Mouse (Mus musculus) bone marrow, adult 2 months (tissue): ENCODE data around the gene Olfr1425. TPM values are rescaled to one million over a fixed set of nuclear protein-coding genes. Genes with fewer than 3 reads are reported as not detected.

ENCODE experiments used
- H3K27ac ChIP-seq: fragments of 200-500 bp; 2 replicates; pipeline ENCODE4 v1.5.1; 2012; ENCODE audit warnings: low read depth, mild to moderate bottlenecking, control low read depth, inconsistent platforms, low read length; ENCODE audit not compliant: control insufficient read depth, poor library complexity, insufficient read depth
- H3K4me1 ChIP-seq: fragments of 200-500 bp; 2 replicates; pipeline ENCODE4 v1.6.1; 2011; ENCODE audit warnings: low read length; ENCODE audit not compliant: control insufficient read depth, insufficient read depth
- H3K4me3 ChIP-seq: fragments of 200-500 bp; replicated peaks from 2 replicates; pipeline ENCODE3; 2011; ENCODE audit warnings: mild to moderate bottlenecking, low read depth, low read length, control low read depth; ENCODE audit not compliant: control insufficient read depth
- CTCF ChIP-seq: fragments of 200-500 bp; IDR thresholded peaks from 2 replicates; pipeline ENCODE4 v1.5.1; 2011; ENCODE audit warnings: low read length, control low read depth; ENCODE audit not compliant: control insufficient read depth, insufficient read depth
- POLR2A ChIP-seq: fragments of 200-500 bp; IDR thresholded peaks from 2 replicates; pipeline ENCODE4 v1.6.1; 2011; ENCODE audit warnings: low read depth, mild to moderate bottlenecking, control low read depth, low read length, borderline replicate concordance; ENCODE audit not compliant: control insufficient read depth
- WGBS: fragments of 180-500 bp; shearing (Covaris S2); methylation state at CpG from one replicate; pipeline ENCODE4 v1.1.7; 2018; 5-methylcytosine and 5-hydroxymethylcytosine counted together
- polyA plus RNA-seq: library from polyadenylated mRNA; stranded (reverse); fragments of >200 nt; gene quantifications from 2 replicates; pipeline ENCODE4 v1.2.4, GENCODE M21; 2011; ENCODE audit warnings: low replicate concordance; ENCODE audit not compliant: missing spikeins, insufficient read depth, insufficient read length

Gene Olfr1425
- polyA plus RNA-seq, 1 experiment, result not detected

DNA sequence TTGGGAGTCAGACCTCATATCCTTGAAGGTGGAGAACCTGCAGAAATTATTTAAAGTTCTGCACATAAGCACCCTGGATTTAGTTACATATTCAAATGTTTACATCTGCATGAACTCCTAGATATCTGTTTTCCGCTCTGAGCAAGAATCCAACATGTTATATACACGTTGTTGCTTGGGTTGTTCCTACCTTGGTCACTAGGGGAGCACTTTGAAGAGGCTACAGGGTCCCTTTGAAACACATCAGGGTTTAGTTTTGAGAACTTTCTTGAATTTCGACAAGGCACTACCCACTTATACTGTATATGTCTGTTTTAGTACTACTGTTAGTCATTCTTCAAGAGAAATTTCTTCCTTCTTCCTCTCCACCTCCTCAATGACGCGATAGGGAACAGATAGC is 34.4 kb downstream of the Olfr1425 start:
- WGBS, result 82% methylated on average over 5 of the region's 5 CpGs
- no peak overlapping the region for H3K4me3 ChIP-seq
- no peaks in the 10 kb centered on the region for H3K4me1 ChIP-seq
- no peak for TF ChIP-seq POLR2A
- no peak for TF ChIP-seq CTCF
- no peak overlapping the region for H3K27ac ChIP-seq

GRCm38 (mm10) chr19:12041217-12041616 is 36.3 kb downstream of the Olfr1425 start, which contains the start of gene Olfr1423:
Gene Olfr1423 (minus strand): TSS chr19:12041317.
- Histone ChIP-seq H3K27ac (no peak within 1 kb of the TSS), H3K4me3 (no peak within 1 kb of the TSS), H3K4me1 (no peaks in the 10 kb centered on the region)
- no peak for TF ChIP-seq POLR2A
- TF ChIP-seq CTCF, result no peak
- 67% methylated on average over 2 of the region's 2 CpGs for WGBS

DNA sequence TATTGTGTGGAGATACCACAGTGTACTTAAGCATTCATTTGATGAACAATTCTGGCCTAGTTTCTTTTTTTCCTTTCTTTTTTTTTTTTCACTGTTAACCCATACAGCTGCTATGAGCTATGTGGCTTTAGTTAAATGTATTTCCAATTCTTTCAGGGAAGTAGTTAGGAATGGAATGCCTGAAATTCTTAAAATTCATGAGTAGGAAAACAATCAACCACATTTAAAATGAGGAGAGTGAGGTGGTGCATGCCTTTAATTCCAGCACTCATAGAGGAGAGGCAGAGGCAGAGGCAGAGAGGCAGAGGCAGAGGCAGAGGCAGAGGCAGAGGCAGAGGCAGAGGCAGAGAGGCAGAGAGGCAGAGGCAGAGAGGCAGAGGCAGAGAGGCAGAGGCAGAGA is 39.8 kb downstream of the Olfr1425 start:
- H3K27ac ChIP-seq, result no peak overlapping the region
- no peak overlapping the region for H3K4me3 ChIP-seq
- no peaks in the 10 kb centered on the region for H3K4me1 ChIP-seq
- TF ChIP-seq POLR2A (no peak), CTCF (no peak)

- H3K4me1 ChIP-seq, result peaks cover 4% of the 10 kb centered on the region; the same call in 1 of the 2 replicates
- no peak for TF ChIP-seq POLR2A
- H3K4me3 ChIP-seq, result no peak overlapping the region
- 4% methylated on average over 2 of the region's 2 CpGs for WGBS
- no peak overlapping the region for H3K27ac ChIP-seq
Observed at GRCm38 (mm10) chr19:12026606-12027005, 50.9 kb downstream of the Olfr1425 start.

DNA sequence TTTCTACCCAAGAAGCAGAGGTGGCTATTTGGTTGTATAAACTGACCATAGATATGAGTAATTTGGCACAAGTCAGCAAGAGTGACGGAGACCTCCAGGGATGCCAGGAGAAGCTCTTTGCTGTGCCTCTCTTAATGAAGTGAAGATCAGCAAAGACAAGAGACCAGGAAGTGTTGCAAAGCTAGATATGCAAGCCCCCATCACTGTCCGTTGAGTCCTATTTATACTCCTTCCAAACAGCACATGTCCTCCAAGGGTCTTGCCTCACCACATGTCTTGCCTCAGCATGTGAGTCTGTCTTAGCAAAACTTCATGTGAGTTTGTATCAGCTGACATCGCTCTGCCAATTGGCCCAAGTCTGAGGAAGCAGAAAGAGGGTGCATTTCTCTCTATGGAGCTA is 52.2 kb downstream of the Olfr1425 start:
- H3K27ac ChIP-seq, result no peak overlapping the region; the same call in 1 of the 2 replicates
- TF ChIP-seq CTCF (no peak), POLR2A (no peak)
- 34% methylated on average over 3 of the region's 3 CpGs for WGBS
- no peak overlapping the region for H3K4me3 ChIP-seq
- peaks cover 4% of the 10 kb centered on the region; the same call in 1 of the 2 replicates for H3K4me1 ChIP-seq

DNA sequence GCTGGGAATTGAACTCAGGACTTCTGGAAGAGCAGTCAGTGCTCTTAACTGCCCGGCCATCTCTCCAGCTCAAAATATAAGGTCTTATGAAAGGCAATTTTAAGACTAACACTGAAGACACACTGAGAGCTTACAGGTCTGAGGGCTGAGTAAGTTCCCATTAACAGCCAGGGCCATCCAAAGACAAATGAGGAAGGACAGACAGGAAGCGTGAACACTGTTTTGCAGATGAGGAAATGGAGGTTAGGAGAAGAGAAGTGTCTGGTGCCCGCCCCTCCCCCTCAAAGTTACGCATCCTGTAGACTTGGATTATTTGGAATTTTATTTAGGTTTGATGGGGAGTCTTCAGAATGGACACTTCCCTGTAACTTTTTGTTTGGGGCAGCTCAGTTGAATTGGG is 53.4 kb downstream of the Olfr1425 start:
- WGBS, result 23% methylated on average over 4 of the region's 4 CpGs
- H3K4me3 ChIP-seq, result no peak overlapping the region
- H3K27ac ChIP-seq, result no peak overlapping the region
- no peak for TF ChIP-seq POLR2A
- TF ChIP-seq CTCF, result no peak
- H3K4me1 ChIP-seq, result peaks cover 4% of the 10 kb centered on the region; the same call in 1 of the 2 replicates

Other genes with a start within 250 kb of the Olfr1425 start
- not detected in 2 replicates for gene Olfr1417, start 238.5 kb downstream of the Olfr1425 start, polyA plus RNA-seq
- gene Olfr1418, start 216.7 kb downstream of the Olfr1425 start, polyA plus RNA-seq, result not detected in 2 replicates
- not detected in 2 replicates for gene Olfr1419, start 202.6 kb downstream of the Olfr1425 start, polyA plus RNA-seq
- gene Olfr1420, start 191.2 kb downstream of the Olfr1425 start, polyA plus RNA-seq, result not detected in 2 replicates
- gene Patl1, start 165.3 kb downstream of the Olfr1425 start, polyA plus RNA-seq, result 6.3 and 11.0 TPM in 2 replicates
- gene Osbp, start 111.8 kb downstream of the Olfr1425 start, polyA plus RNA-seq, result 14.4 and 15.7 TPM in 2 replicates
- gene Olfr1423, start 36.4 kb downstream of the Olfr1425 start, polyA plus RNA-seq, result not detected in 2 replicates
- not detected in 2 replicates for gene Olfr1424, start 15.0 kb downstream of the Olfr1425 start, polyA plus RNA-seq
- not detected in 2 replicates for gene Olfr1426, start 14.3 kb upstream of the Olfr1425 start, polyA plus RNA-seq
- not detected in 2 replicates for gene Olfr1427, start 25.6 kb upstream of the Olfr1425 start, polyA plus RNA-seq
- not detected in 2 replicates for gene Olfr1428, start 38.2 kb upstream of the Olfr1425 start, polyA plus RNA-seq
- gene Olfr76, start 45.5 kb upstream of the Olfr1425 start, polyA plus RNA-seq, result not detected in 2 replicates
- gene Olfr1555-ps1, start 92.4 kb upstream of the Olfr1425 start, polyA plus RNA-seq, result not detected in 2 replicates
- not detected in 2 replicates for gene Olfr1431, start 122.9 kb upstream of the Olfr1425 start, polyA plus RNA-seq
- gene Olfr1432, start 154.9 kb upstream of the Olfr1425 start, polyA plus RNA-seq, result not detected in 2 replicates
- gene Olfr262, start 163.9 kb upstream of the Olfr1425 start, polyA plus RNA-seq, result not detected in 2 replicates
- gene Olfr235, start 183.3 kb upstream of the Olfr1425 start, polyA plus RNA-seq, result not detected in 2 replicates
- gene Olfr1434, start 202.1 kb upstream of the Olfr1425 start, polyA plus RNA-seq, result not detected in 2 replicates
- not detected in 2 replicates for gene Olfr1436, start 221.4 kb upstream of the Olfr1425 start, polyA plus RNA-seq
- not detected in 2 replicates for gene Olfr1437, start 247.4 kb upstream of the Olfr1425 start, polyA plus RNA-seq